Mouse (Mus musculus) T-helper 2 cell (primary cell): ENCODE measurements at regions not wholly inside any gene's neighbourhood (a gene's known extent, or its start where the extent isn't known, plus 50 kb on each side); places are given as distances from the start of the nearest gene placed in this dataset.

Experiments
- in situ Hi-C: fragments of 300-600 bp; cut with MboI, MseI; formaldehyde crosslinking; loops from one replicate; pipeline ENCODE4 v1.15.1; 2025; ENCODE audit warnings: high pct_unique_total_duplicates

DNA sequence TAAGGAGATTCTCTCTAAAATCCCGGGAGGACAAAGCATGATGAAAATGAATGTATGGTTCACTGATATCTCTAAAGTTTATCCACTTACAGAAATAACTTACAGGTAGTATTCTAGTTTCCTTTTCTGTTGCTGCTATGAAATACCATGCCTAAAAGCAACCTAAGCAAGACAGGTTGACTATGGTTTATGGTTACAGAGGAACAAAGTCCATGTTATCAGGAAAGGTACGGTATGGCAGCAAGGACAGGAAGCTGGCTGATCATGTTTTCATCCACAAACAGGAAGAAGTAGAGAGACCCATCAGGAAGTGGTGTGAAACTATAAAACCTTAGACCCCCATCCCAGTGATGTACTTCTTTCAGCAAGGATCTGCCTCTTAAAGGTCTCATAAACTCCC is 466.4 kb upstream of the Pbx1 start:
- in situ Hi-C loops: no loop called here

DNA sequence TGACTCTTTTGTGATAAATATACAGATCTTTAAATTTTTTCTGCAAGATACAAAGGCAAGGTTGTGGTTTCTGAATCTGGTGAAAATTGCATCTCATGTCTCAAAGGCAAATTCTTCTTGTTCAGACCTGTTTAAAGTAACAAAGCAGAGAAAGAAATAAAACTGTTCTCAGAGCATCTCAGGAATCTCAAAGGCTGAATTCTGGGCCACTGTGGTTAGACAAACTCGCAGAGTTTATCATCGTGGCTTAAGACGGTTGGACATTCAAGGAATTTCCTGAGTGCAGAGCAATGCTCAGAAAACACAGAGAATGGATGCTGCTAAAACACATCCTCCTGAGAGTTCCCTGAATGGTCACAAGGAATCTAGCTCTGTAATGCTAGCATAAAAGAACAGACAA is 429.5 kb upstream of the Pbx1 start:
- in situ Hi-C loops: no loop called here

DNA sequence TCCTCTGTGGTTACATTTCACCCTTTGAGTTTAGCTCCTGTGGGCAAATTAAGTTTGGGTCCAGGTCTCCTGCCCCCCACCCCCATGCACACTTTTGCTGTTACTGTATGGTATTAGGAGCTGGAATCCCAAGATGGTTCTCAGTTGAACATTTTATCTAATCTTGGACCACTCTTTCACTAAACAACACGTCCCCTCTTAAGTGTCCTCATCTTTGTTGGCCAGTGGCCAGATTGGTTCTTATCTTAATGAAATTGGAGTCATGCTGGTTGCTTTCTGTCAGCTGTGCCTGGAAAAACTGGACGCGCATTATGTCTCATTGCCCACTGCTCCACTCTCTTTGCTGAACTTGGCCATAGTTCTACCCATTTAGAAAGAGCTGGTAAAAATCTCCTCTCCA is 391.1 kb upstream of the Pbx1 start:
- in situ Hi-C loops: no loop called here

DNA sequence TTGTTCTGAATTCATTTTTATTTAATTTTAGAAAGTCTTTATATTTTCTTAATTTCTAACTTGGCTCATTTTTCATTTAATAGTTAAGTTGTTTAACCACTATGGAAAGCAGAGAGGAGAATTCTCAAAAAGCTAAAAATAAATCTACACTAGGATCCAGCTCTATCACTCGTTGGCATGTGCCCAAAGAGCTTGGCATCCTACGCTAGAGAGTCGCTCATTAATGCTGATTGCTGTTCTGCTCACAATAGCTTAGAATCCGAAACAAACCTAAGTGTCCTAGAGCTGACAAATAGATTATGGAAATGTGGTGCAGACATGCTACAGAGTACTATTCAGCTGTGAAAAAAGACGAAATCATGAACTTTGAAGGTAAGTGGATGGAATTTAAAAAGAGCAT is 386.3 kb upstream of the Pbx1 start:
- in situ Hi-C loops: no loop called here

DNA sequence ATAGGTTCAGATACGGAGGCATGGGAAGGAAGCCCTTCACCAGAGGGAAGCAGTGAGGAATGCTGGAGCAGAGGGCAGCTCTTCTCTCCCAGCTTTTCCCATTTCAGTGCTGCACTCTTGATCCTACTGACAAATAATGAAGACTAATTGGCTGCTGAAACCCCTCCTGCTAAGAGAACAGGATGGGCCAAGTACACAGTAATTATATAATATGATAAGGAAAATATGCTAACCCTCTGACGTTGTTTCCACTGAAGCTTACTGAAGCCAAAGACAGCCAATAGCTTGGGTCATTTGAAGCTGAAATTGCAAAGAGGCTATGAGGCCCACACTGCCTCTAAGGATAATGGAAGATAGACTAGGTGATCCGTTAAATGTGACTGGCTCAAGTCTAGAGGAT is 375.0 kb upstream of the Pbx1 start:
- in situ Hi-C loops: loop anchor here (10.0 kb wide), 1 partner anchor 232 kb away; no protein-coding TSS in a partner anchor

DNA sequence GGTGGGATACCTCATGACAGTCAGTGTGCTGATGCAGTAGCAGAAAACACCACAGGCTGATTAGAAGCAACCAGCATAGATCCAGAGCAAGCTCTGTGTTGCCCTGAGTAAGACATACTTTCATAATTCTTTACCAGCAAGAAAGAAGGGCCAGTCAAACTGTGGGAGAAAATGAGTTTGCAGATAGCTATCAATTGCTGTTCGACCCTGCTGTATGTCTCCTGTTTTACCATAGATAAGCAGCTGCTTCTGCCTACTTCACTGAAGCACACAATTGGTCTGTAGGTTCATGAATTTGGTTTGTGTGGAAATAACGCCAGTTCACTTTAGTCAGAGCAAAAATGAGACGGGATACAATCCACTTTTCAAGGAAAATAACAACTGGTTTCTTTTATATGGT is 373.4 kb upstream of the Pbx1 start:
- in situ Hi-C loops: loop anchor here (10.0 kb wide), 1 partner anchor 231 kb away; no protein-coding TSS in a partner anchor

DNA sequence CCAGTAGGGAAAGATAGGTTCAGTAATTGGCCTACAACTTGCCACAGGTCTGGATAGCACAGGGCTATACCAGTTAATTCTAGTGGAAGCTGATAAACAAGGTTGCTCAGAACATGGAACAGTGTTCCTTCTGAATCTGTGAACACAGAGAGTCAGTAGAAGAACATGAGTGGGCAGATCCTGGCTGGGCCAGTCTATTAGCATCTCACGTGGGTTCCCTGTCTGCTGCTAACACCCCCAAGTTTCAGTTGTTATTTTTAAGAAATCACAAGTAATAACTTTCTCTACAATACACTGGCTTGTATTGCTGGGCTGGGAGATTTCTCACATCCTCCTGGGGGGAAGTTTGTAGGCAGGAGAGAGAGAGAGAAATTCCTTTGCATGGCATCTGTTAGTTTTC is 369.0 kb upstream of the Pbx1 start:
- in situ Hi-C loops: loop anchor here (10.0 kb wide), 1 partner anchor 226 kb away; no protein-coding TSS in a partner anchor

DNA sequence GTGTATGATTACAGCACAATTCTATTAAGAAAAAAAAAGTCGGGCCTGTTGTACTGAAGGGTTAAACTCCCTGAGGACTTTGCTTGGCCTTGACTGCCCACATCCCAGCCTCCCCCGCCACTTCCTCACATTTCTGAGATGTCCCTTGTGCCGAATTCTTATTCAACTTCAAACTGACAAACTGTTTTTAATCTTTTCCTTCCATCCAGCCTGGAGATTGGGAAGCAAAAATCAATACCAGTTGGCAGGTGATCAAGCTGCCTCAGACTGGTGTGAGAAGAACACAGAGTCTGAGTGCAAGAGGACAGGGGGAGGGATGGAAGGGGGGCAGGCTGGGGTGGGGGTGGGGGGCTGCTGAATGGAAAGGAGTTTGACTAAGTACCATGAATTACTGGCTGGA is 354.7 kb upstream of the Pbx1 start:
- in situ Hi-C loops: no loop called here

DNA sequence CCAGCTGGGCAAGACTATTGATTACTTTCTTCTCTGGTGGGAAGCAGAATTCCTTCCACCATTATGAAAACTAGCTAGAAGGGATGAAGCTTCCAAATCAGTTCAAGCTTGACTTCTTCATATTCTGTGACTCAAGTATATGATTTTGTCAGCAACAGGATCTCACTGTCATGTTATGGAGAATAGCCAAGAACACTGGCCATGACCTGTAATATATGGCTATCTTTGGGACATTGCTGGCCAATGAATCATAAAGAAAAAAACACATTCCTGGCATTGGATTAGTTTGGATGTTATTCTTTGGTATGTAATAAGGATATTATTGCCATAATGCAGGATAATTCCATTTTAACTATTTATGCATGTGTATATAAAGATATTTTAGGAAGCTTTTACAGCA is 351.8 kb upstream of the Pbx1 start:
- in situ Hi-C loops: no loop called here

DNA sequence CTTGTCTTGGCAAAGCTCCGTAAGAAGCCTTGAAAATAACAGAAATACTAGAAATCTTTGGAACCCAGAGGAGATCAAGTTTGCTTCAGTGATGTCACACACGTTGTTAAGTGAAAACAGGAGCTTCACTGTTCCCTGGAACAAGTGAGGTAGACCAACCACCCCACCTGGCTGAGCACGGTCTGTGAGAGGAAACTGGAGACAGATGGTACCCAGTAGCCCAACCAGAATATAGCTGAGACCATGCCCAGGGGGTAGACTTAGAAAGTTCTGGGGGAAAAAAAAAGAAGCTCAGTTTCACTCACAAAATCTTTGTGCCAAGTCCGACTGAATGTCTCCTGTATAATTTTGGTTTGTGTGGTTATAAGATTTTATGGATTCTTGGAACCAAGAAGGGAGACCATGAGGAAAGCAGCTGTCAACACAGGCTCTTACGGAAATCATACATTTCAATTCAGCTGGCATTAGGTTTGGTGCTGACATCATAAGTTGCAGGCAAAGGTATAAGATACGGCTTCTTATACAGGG is 332.4 kb upstream of the Pbx1 start:
- in situ Hi-C loops: no loop called here

DNA sequence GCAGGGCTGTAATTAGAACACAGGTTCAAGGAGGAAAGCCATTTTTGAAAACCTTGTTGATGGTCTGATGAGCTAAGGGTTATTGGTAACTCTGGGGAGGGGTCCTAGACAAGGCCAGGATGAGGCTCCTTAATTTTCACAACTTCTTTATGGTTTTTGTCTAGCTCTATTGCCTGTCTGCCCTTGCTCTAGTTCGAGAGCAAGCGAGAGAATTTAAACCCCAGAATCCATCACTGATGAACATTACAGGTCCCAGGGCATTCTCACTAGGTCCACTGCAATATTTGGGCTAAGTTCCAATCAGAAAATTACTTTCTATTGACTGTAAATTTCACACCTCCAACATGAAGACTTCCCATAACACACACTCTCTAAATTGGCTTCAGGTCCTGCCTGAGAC is 329.0 kb upstream of the Pbx1 start:
- in situ Hi-C loops: no loop called here

DNA sequence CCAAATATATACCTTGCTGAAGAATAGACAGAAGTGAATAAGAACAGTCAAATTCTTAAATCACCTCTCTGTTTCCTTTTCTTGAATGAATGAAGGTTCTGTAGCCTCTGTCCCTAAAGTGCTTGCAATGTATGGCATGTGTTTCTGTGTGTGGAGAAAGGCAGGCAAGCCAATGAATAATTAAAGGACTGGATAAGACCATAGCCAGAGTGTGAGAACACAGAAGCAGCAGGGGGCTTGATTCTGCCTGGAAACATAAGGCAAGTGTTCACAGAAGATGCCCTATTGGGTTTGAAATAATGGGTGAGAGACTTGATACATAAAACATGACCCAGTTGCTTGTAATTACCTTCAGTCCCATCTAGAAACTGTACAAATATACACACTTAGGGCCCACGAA is 328.2 kb upstream of the Pbx1 start:
- in situ Hi-C loops: no loop called here

DNA sequence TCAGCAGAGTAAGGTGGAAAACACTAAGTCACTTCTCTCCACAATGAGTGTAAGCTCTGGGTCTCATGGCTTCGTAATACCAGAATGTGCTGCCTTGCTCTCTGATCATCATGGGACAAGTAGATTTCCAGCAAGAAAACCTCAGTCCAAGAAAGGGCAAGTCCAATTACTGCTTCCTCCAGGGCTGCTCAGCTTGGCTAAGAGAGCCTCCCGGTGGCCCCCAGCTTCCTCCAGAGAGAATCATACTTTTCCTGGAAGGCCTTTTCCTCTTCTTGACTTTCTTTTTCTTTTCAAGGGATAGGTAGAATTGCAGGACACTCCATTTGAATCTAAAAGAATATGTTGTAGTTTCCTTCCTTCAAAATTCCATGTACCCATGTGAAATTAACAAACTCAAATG is 326.8 kb upstream of the Pbx1 start:
- in situ Hi-C loops: no loop called here

DNA sequence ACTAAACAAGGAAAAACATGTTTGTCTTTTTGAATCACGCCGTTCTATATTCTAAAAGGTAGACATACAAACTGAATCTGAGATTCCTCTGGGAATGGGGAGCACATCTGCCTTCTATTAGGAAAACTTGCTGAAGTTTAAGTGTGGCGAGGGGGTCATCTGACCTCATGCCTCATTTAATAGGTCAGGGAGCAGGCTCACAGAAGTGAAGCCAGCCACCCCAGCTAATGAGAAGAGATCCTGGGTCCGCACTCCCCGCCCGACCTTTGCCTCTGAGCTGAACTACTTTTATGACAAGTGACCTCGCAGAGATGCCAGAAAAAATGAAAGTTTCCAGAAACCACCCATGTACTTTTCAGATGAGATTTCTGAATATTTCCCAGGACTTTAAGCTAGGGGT is 322.1 kb upstream of the Pbx1 start:
- in situ Hi-C loops: no loop called here

DNA sequence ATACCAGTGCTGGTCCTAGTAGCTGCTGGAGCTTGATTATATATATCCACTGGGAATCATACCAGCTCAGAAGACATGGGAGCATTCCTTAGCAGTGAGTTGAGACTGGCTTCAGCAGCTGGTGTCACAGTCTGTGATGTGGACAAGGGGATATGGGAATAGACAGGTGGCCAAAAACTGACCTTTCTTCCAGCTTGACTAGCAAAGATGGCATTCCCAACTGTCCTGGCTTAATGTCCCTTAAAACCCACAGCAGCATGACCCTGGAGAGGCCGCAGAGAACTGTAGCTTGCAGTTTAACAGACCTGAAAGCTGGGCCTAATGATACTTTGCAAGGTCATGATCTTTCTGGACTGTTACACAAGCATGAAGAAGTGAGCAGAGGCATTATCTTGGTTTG is 311.4 kb upstream of the Pbx1 start:
- in situ Hi-C loops: no loop called here

DNA sequence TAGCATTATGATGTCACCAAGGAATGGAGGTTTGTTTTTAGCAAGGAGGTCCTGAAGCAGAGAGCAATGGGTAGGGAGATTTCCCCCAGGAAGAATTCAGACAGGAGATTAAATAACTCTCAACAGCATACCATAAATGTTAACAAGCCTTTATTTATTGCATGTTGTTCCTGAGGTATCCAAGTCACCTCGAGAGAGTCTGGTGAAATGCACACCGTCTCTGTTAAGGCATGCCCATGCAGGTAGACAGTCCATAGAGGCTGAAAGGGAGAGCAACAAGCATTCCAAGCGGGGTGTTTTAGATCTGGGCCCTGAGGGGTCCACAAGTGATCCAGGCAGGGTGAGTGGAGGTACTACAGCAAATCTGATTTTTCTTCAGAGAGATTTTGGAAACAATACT is 305.9 kb upstream of the Pbx1 start:
- in situ Hi-C loops: no loop called here

DNA sequence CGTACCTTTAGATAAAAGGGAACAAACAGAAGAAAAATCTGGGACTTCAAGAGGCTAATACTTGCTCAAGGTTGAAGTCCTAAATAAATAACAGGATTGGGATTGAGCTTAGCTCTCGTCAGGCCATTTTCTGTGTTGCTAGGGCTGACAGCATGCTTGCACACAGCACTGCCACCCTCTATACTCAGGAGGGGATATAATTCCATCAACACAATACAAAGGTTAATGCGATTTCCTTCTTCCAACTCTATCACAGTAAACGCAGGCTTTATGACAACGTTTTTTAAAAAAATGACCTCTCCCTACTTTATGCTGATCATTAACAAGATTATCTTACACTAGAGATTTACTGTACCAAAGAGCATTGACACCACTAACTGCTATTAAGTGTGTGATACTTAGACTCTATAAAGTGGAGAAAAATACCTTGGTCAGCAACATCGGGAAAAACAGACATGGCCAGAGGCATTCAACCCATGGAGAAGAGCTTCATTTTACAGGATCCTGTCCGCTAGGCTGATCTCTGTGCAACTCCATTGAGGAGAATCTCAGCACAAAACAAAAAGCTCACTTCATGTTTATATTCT is 305.3 kb upstream of the Pbx1 start:
- in situ Hi-C loops: no loop called here

DNA sequence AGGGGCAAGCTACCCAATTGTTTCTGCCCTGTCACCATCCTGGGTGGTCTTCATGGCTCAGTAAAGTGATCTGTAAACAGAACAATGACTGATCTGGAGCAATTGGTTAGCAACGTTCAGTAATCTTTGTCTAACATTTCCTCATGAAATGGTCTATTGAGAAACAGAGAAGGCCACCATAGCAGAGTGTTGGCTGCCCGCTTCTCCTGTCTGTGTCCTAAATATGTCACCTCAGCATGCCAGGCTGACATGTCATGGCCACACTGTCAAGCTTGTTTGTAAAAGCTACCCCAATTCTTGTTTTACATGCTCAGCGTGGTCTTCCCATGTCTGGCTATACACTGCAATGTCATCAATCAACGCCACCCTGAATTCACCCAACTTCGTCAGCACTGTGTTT is 301.0 kb upstream of the Pbx1 start:
- in situ Hi-C loops: no loop called here

DNA sequence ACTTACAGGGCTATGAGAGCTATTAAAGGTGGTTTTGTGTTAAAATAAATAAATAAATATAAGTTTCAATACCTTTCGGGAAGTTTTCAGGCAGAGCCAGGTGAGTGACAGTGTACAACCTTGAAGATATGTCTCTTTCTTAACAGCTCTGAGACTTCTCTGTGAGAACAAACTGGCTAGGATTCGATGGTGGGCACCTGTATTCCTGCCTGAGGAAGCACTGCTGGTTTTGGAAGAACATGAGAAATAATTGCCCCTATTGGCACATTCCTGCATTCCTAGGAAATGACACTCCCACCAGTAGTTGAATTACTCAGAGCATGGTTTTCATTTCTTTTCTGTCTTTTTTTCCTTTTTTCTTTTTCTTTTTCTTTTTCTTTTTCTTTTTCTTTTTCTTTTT is 277.8 kb upstream of the Pbx1 start:
- in situ Hi-C loops: no loop called here

DNA sequence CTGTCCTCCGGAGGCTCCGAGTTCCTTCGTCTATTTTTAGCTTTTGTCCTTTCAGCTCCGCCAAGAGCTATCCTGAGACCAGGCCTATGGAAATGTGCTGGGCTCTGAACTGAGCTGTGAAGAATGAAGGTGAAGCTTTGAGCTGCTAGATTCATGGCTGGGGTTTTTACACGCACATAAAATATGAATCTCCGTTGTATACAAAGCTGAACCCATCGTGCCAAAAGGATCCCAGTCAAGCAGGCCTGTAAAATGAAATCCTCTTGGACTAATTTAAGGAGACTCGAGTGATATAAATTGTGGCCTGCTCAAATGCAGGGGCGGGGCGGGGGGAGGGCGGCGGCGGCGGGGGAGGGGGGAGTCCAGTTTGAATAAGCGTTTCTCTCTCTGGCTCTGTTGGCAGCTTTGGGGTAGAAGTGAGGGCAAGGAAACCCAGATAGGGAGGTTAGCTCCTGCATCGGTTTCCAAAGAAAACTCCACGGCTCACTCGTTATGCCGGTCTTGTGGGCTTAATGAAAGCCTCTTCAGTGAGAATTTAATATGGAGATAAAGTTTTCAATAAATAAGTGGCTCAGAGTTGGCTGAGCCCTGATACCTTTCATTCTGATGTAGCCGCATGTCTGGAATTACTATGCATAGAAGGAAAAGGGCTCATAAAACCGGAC is 277.1 kb upstream of the Pbx1 start:
- in situ Hi-C loops: no loop called here

DNA sequence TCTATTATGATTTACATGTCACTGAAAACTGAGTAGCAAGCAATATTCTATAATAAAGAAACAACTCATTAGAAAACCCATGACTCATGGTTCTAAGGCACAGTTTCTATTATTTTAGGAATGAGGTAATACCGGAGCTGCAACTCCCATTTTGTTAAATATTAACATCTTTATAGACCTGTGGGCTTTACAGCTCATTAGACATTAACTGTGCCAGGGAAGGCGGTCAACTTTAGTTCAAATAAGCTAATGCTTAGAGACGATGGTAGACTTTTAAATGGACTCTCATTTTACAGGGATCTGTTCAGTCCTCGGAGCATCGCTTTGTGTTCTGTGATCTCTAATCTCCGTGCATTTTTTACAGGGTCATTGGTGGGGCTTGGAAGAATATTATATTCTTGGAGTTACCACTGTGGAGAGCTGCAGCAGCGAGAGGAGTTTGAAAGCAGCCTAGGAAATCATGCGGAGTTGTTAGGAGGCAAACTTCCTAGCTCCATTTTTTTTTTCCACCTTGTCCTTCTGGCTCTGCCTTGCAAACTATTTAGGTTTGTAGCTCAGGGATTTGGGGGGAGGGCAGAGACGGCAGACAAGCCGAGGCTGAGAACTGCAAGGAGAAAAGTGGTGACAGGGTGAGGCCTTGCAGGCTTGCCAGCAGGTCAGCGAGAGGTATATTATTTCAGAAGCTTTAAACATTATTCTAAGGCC is 276.2 kb upstream of the Pbx1 start:
- in situ Hi-C loops: no loop called here

DNA sequence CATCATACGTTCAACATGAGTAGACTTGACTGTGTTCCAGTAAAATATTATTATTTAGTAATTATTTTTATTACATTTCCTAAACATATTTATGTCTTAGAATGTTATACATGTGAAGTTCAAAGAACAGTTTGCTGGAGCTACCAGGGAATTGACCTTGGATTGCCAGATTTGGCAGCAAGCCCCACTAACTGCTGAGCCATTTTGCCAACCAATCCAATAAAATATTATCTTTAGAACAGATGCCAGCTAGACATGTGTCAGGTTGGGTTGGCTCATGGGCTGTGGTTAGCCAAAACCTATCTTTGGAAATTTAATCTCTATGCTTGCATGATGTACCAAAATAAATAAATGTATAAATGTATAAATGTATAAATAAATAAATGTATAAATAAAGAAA is 265.3 kb upstream of the Pbx1 start:
- in situ Hi-C loops: no loop called here

DNA sequence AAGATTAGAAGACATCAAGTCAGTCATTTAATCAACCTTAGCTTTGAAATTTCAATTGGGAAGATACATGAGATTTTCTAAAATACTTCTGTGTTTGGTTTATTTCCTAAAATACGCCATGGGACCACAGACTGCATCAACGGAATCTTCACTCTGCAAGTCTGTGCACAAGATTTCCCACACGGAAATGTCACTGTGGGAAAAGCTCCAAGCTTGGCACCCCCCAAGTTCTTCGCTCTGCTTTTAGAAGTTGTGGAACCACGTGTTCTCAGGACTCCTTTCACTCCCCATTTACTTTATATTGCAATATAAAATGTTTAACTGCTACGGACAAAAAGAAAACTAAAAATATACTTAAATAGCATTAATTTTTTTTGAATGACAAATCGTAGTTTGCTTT is 254.8 kb upstream of the Pbx1 start:
- in situ Hi-C loops: no loop called here
